Mouse (Mus musculus): ENCODE data around the gene Sparcl1.
A peak's percentile ranks its signal among the peaks of the same experiment; 100 is the strongest.

Gene Sparcl1

GRCm38 (mm10) chr5:104113491-104114172, at the start of gene Sparcl1:
Sparcl1 (minus strand) TSS chr5:104113733.
- DNase-seq (ENCODE audit: extremely low read depth, low read depth, low spot score): no peak

DNA sequence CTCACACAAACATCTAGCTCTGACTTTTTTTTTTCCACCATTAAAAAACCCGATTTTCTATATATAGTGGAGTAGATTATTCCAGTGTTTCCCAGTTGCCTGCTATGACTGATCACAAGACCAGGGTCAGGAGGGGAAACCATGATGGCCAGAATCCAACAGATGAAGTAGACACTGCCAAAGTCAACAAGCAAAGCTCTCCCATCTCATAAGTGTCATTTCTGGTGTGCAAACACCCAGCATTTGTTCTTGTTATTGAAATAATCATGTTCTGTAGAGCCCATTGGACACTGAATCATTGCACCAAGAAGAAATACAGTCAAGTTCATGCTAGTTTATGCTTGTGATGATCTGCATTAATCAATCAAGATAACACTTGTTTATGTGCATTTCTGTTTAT, 47.9 kb upstream of the Sparcl1 start:
- no peak for DNase-seq (ENCODE audit: extremely low read depth, low read depth, low spot score)

DNA sequence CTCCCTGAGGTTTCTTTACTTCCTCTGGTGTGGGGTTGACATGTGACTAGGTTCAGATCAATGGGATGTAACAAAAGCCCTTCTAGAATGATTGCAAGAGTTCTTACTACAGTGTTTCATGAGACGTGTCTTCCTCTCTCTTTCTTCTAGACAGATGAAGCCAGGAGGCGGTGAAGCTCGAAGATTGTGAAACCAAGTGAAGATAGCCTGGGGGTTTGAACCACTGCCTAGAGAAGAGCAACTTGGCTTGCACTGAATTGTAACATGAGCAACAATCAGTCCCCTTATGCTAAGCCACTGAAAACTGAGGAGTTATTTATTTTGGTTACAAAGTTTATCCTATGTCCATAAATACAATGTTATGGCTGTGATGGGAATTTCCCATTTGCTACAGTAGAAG, 47.0 kb upstream of the Sparcl1 start:
- DNase-seq (ENCODE audit: extremely low read depth, low read depth, low spot score): peak; percentile 54

GRCm38 (mm10) chr5:104158332-104159052, 45.0 kb upstream of the Sparcl1 start:
- DNase-seq (ENCODE audit: extremely low read depth, low read depth, low spot score): no peak

DNA sequence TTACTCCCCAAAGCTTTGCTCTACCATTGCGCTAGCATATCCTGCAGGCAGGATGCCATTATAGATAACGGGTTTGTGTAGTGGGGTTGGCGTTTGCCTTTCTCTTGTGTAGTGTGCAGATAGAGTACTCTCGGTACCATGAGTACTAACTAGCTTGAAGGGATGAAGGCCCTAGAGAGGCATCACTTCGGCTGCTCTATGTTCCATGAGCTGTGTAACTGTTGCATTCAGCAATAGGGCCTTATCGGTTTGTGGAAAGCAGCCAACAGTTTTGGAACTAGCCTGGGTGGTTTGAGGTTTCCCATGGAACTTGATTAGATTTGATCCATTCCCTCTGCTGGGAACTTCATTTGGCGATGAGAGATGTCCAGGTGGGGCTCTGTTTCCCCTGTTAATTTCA, 44.2 kb upstream of the Sparcl1 start:
- DNase-seq (ENCODE audit: extremely low read depth, low read depth, low spot score): no peak

- DNase-seq (ENCODE audit: extremely low read depth, low read depth, low spot score): no peak
Measured at GRCm38 (mm10) chr5:104150196-104150595, 36.7 kb upstream of the Sparcl1 start.

DNA sequence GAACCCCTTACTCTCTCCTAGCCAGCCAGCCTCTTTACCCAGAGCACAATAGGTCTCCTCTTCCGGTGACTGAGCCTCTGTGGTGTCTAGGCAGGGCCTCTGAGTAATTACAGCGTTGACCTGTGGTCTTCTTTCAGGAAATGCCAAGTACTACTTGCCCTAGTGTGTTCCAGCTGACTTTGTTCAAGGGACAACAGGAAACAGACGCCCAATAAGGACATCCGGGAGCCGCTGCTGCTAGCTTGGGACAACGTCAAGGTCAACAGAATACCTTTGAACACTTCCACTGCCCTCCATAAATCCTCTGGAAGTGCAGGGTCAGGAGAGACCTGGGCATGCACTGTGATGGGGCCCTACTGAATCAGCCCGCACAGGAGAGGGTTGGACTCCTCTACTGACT, 35.8 kb upstream of the Sparcl1 start:
- no peak for DNase-seq (ENCODE audit: extremely low read depth, low read depth, low spot score)

GRCm38 (mm10) chr5:104144057-104144456, 30.5 kb upstream of the Sparcl1 start:
- DNase-seq (ENCODE audit: extremely low read depth, low read depth, low spot score): no peak

DNA sequence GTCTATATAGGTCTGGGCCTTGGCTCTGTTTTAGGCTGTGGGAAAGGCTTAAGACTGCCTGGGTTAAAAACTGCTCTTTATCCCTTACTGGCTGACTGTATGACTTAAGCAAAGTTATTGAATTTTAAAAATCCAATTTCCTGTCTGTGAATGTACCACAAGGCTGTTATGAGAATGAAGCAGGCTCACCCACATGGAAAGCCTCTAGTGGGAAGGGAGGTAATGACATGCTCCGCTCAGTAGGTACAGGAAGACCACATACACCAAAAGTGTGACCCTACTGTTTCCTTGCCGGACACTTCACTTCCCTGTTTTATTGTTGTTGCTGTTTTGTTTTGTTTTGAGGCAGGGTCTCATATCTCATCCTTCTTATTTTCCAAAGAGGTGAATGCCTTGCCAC, 27.5 kb upstream of the Sparcl1 start:
- no peak for DNase-seq (ENCODE audit: extremely low read depth, low read depth, low spot score)

- DNase-seq (ENCODE audit: extremely low read depth, low read depth, low spot score): no peak
Measured at GRCm38 (mm10) chr5:104137920-104138541, 24.5 kb upstream of the Sparcl1 start.

DNA sequence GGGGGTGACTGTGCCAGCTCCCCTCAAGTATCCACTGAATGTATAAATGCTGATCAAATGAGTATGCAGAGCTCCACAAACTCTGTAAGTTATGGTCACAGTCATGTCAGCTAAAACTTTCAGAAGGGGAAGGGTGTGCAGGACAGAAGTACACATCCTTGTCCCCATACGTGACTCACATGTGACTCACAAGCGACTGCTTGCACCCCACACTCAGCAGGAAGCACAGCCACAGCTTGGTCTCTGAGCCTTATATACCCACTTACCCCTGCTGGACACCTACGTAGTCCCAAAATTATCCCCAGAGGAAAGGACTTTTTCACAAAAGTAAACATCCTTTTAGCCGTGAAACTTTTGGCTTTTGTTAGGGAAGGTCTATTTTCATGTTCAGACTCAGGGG, 20.2 kb upstream of the Sparcl1 start:
- no peak for DNase-seq (ENCODE audit: extremely low read depth, low read depth, low spot score)

DNA sequence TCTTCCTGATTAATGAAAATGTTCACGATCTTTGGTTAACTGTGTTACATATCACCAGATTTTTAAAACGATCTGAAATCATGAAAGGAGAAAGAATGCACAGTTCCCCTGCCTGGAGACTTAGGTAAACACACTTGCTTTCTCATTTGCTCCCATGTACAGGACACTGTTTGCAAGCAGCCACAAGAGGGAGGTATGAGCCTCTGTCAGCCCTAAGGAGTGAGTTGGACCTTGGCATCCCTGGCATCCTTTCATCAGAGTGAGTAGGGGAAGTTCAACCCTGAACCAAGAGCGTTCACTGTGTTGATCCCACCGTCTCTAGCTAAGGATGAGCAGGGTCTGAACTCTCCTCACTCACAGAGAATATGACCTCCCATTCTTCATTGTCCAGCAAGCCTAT, 18.0 kb upstream of the Sparcl1 start:
- DNase-seq (ENCODE audit: extremely low read depth, low read depth, low spot score): no peak

GRCm38 (mm10) chr5:104130891-104131290, 17.4 kb upstream of the Sparcl1 start:
- DNase-seq (ENCODE audit: extremely low read depth, low read depth, low spot score): peak; percentile 98

DNA sequence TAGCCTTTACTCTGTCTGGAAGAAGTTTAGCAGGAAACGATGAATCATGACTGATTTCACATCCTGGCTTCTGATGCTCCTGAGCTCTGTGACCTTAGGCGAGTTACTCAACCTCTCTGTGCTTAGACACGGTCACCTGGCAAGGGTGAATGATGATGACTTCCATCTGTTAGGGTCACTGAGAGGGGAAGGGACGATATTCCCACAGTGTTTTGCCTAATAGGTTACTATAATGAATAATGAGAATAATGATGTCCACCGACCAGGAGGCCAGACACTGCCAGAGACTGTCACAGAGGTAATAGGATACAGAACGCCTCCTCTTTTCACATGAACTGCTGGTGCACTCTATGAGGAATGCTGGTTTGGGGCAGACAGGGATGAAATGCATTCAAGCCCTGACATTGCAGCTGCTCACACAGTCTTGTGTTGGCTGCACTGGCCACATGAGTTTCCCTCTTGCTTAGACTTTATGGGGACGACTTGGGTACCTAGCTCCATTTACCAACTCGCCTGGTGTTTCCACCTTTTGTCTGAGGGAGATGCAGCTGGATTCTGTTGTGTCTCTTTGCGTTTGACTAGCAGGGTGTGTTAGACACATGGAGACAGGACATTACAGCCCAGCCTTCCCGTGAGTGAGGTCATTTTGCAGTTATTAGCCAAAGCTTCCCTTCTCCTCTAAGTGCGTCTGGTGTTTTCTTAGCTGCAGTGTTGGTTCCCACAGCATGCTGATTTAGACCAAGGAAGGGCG, 14.9 kb upstream of the Sparcl1 start:
- peak; percentile 69 for DNase-seq (ENCODE audit: extremely low read depth, low read depth, low spot score)

GRCm38 (mm10) chr5:104127351-104127750, 13.8 kb upstream of the Sparcl1 start:
- DNase-seq (ENCODE audit: extremely low read depth, low read depth, low spot score): no peak

DNA sequence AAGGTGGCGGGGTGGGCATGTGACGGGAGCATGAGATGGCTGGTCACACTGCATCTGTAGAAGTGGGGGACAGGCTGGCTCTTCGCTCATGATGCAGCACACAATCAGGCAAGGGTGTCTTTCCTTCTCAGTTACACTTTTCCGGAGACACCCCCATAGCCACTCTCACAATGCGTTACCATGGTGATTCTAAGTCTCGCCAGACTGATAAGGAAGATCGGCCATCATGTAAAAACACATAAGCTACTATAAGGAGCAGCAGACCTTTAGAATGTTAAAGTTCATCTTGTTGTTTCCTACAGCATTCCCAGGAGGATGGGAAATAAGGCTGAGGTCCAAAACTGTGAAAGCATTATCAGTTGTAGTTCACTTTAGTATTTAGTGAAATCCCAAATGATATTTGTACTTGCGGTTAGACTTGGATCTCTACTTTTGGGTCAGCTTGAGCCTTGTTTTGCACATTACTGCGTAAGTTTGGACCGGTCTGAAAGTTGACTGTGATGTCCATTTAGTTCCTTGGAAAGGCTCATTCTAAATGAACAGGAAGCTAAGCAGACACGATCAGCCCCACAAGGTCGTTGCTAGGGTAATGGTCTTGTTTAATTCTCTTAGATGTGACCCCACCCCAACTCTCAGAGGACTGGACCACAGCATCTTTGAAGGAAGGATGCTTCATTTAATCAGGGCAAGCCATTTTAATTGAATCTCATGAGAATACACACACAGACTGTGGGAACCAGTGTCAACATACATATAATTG, 13.2 kb upstream of the Sparcl1 start:
- no peak for DNase-seq (ENCODE audit: extremely low read depth, low read depth, low spot score)

GRCm38 (mm10) chr5:104124016-104124658, 10.6 kb upstream of the Sparcl1 start:
- no peak for DNase-seq (ENCODE audit: extremely low read depth, low read depth, low spot score)

DNA sequence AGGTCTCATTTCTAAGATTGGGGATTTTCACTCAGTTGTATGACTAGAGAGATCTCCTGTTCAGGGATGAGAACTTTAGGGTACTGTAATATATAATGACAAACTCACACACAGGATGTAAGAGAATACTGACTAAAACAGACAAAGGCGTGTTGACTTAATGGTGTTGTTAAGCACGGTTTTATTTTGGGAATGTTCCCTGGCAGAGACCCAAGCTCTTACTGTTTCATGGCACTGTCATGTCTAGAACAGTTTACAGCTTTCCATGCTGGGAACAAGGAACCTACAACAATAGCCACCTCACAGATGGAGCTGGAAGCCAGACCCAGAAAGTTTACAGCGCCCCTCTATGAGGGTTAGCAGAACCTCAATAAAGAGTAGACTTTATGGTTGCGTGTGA, 2.4 kb upstream of the Sparcl1 start:
- no peak for DNase-seq (ENCODE audit: extremely low read depth, low read depth, low spot score)

- no peak for DNase-seq (ENCODE audit: extremely low read depth, low read depth, low spot score)
Measured at GRCm38 (mm10) chr5:104115118-104115517, 1.6 kb upstream of the Sparcl1 start.

- no peak for DNase-seq (ENCODE audit: extremely low read depth, low read depth, low spot score)
Measured at GRCm38 (mm10) chr5:104112511-104112910, 1.0 kb downstream of the Sparcl1 start.
